Mouse (Mus musculus) erythroblast, adult 5-6 weeks (primary cell): Measurements from ENCODE around the gene Gm8165. TPM values are rescaled to one million over a fixed set of nuclear protein-coding genes. Genes with fewer than 3 reads are reported as not detected.
"Not testable (repeated sequence)": the region's sequence is repeated elsewhere in the genome, so short reads cannot be mapped to it uniquely, and the experiment has no call there.

Experiments
- ATAC-seq: replicated peaks from 2 replicates; pipeline ENCODE4 v1.8.0; 2016; ENCODE audit warnings: moderate number of reproducible peaks, mild to moderate bottlenecking, moderate TSS enrichment, inconsistent platforms; ENCODE audit not compliant: poor library complexity, low FRiP score, severe bottlenecking
- total RNA-seq, 2 experiments: library from RNA; stranded (forward) in 1 of 2; stranded (reverse) in 1 of 2; fragments of 150-400 nt in 1 of 2; fragments of 200-764, 138-1000 nt in 1 of 2; gene quantifications; 2 replicates each; pipeline versions ENCODE4 v1.2.3 to v1.2.4; 2015 to 2017; ENCODE audit warnings: low replicate concordance in 2 of 2

Gm8165 gene
- total RNA-seq (2015; ENCODE audit: low replicate concordance), result not detected in 2 replicates
- total RNA-seq (2017; ENCODE audit: low replicate concordance), result not detected in 2 replicates

- ATAC-seq, result not testable (repeated sequence)
Observed at GRCm38 (mm10) chr14:43677099-43677498, at the start of gene Gm8165. Gene Gm8165 (minus strand): TSS chr14:43677199.

- not testable (repeated sequence) for ATAC-seq
Observed at GRCm38 (mm10) chr14:43697621-43698020, 20.6 kb upstream of the Gm8165 start, which contains the start of gene Gm7324. Gene Gm7324 (plus strand): TSS chr14:43697828.

Other genes starting within 250 kb of the Gm8165 start
- not detected in 2 replicates for gene Gm5799, start 133.6 kb downstream of the Gm8165 start, total RNA-seq (2015; ENCODE audit: low replicate concordance)
- not detected in 2 replicates for gene Gm5799, start 133.6 kb downstream of the Gm8165 start, total RNA-seq (2017; ENCODE audit: low replicate concordance)
- not detected in 2 replicates for gene Gm17654, start 98.1 kb downstream of the Gm8165 start, total RNA-seq (2015; ENCODE audit: low replicate concordance)
- gene Gm17654, start 98.1 kb downstream of the Gm8165 start, total RNA-seq (2017; ENCODE audit: low replicate concordance), result not detected in 2 replicates
- not detected in 2 replicates for gene Gm10375, start 69.2 kb downstream of the Gm8165 start, total RNA-seq (2015; ENCODE audit: low replicate concordance)
- gene Gm10375, start 69.2 kb downstream of the Gm8165 start, total RNA-seq (2017; ENCODE audit: low replicate concordance), result not detected in 2 replicates
- not detected in 2 replicates for gene Gm7324, start 20.6 kb upstream of the Gm8165 start, total RNA-seq (2015; ENCODE audit: low replicate concordance)
- gene Gm7324, start 20.6 kb upstream of the Gm8165 start, total RNA-seq (2017; ENCODE audit: low replicate concordance), result 3.3 TPM in 1 of 2 replicates, not detected in the other
- gene Gm16506, start 50.3 kb upstream of the Gm8165 start, total RNA-seq (2015; ENCODE audit: low replicate concordance), result not detected in 2 replicates
- gene Gm16506, start 50.3 kb upstream of the Gm8165 start, total RNA-seq (2017; ENCODE audit: low replicate concordance), result not detected in 2 replicates
- gene Gm6526, start 70.7 kb upstream of the Gm8165 start, total RNA-seq (2015; ENCODE audit: low replicate concordance), result not detected in 2 replicates
- gene Gm6526, start 70.7 kb upstream of the Gm8165 start, total RNA-seq (2017; ENCODE audit: low replicate concordance), result not detected in 2 replicates
- gene Gm8180, start 107.5 kb upstream of the Gm8165 start, total RNA-seq (2015; ENCODE audit: low replicate concordance), result not detected in 2 replicates
- gene Gm8180, start 107.5 kb upstream of the Gm8165 start, total RNA-seq (2017; ENCODE audit: low replicate concordance), result not detected in 2 replicates
- gene Ear1, start 198.3 kb upstream of the Gm8165 start, total RNA-seq (2015; ENCODE audit: low replicate concordance), result 55.7 and 64.8 TPM in 2 replicates
- gene Ear1, start 198.3 kb upstream of the Gm8165 start, total RNA-seq (2017; ENCODE audit: low replicate concordance), result 57.6 and 70.3 TPM in 2 replicates
- not detected in 2 replicates for gene Ear10, start 246.4 kb upstream of the Gm8165 start, total RNA-seq (2015; ENCODE audit: low replicate concordance)
- not detected in 2 replicates for gene Ear10, start 246.4 kb upstream of the Gm8165 start, total RNA-seq (2017; ENCODE audit: low replicate concordance)
- 6.3 and 12.5 TPM in 2 replicates for gene Gm8113, start 248.2 kb upstream of the Gm8165 start, total RNA-seq (2015; ENCODE audit: low replicate concordance)
- 5.7 and 7.7 TPM in 2 replicates for gene Gm8113, start 248.2 kb upstream of the Gm8165 start, total RNA-seq (2017; ENCODE audit: low replicate concordance)